Comparison of ENCODE assay signal across 9 mouse cellular contexts in the genomic region with DNA sequence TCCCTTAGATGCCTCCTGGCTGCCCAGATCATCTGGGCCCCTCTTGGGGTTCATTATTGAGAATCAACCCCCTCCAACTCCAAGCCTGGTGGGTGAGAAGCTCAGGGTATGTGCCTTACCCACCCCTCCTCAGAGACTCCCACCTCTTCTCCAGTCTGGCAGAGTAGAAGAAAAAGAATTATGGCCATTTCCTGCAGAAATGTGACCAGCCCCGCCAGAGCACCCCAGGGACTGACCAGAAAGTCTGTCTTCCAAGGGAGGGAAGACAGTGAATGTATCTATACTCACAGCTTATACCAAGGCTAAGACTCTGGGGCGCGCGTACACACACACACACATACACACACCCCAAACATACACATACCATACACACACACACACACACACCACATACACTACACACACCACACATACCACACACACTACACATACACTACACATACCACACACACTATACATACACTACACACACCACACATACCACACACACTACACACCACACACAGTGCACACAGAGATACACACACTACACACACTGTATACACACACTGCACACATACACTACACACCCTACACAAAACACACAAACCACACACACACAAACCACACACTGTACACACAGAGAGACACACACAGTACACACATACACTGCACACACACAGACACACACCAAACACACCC. TPM values are rescaled to one million over a fixed set of nuclear protein-coding genes. Genes with fewer than 3 reads are reported as not detected.
DNase-seq lines count a peak whose midpoint lies in the region; ATAC-seq and TF ChIP-seq lines count a peak whose summit lies in the region.
"Had no signal": no experiment of that assay in that cellular context is flagged by ENCODE, and none has a peak within 500 bp of the region (broad histone marks: within the 10 kb centered on the region; RNA-seq: fewer than 3 reads in every experiment).

No protein-coding gene starts in this region.

- ATAC-seq in heart, embryonic 14.5 days (ENCODE audit: insufficient number of reproducible peaks, insufficient read depth, low FRiP score, low read depth): no peak
- no peak for ATAC-seq in limb, embryonic 15.5 days (ENCODE audit: insufficient number of reproducible peaks, low FRiP score, low TSS enrichment, low read depth)

- no peaks in the 10 kb centered on the region; the same call in 1 of the 2 replicates for H3K79me2 ChIP-seq in MEL (ENCODE audit: control insufficient read depth, insufficient read depth, low read length, poor library complexity)

- peak overlapping the region; percentile 53; the same call in 1 of the 2 replicates for H3K9ac ChIP-seq in heart, embryonic 14.5 days (ENCODE audit: low read length)
- no peak overlapping the region for H3K9ac ChIP-seq in MEL (ENCODE audit: control insufficient read depth, low read depth, low read length, poor library complexity, severe bottlenecking)
- peak overlapping the region; percentile 15; the same call in 1 of the 2 replicates for H3K9ac ChIP-seq in limb, embryonic 15.5 days

- H3K27ac ChIP-seq in heart, embryonic 14.5 days (replicated peaks in 1 of 2; ENCODE audit: control insufficient read depth in 1 of 2, insufficient read depth in 1 of 2, low read depth in 2 of 2, low read length in 2 of 2): peak overlapping the region in 1 of 2 experiments; percentile 43; a peak in 1 of 4 replicates
- no peak overlapping the region for H3K27ac ChIP-seq in MEL (ENCODE audit: control insufficient read depth, low read depth, low read length)
- H3K27ac ChIP-seq in hindbrain, embryonic 10.5 days: peak overlapping the region; percentile 83
- peak overlapping the region; percentile 95 for H3K27ac ChIP-seq in limb, embryonic 15.5 days

- no peaks in the 10 kb centered on the region for H3K27me3 ChIP-seq in heart, embryonic 14.5 days (ENCODE audit: control insufficient read depth, insufficient read depth, low read length)
- no peaks in the 10 kb centered on the region for H3K27me3 ChIP-seq in MEL (ENCODE audit: control insufficient read depth in 1 of 2, insufficient read depth in 2 of 2, low read length in 2 of 2)
- peaks cover 12% of the 10 kb centered on the region; the same call in 1 of the 2 replicates for H3K27me3 ChIP-seq in hindbrain, embryonic 10.5 days (ENCODE audit: insufficient read depth, poor library complexity, severe bottlenecking)
- no peaks in the 10 kb centered on the region for H3K27me3 ChIP-seq in limb, embryonic 15.5 days

- no peaks in the 10 kb centered on the region for H3K9me3 ChIP-seq in heart, embryonic 14.5 days (ENCODE audit: control insufficient read depth, low read length)
- H3K9me3 ChIP-seq in MEL (replicated peaks; ENCODE audit: insufficient read depth, low read length): no peaks in the 10 kb centered on the region
- no peaks in the 10 kb centered on the region for H3K9me3 ChIP-seq in hindbrain, embryonic 10.5 days
- no peaks in the 10 kb centered on the region for H3K9me3 ChIP-seq in limb, embryonic 15.5 days
- H3K9me3 ChIP-seq: G1E had no signal

- no peak for TF ChIP-seq POLR2A in MEL (IDR thresholded peaks at IDR 0.05; ENCODE audit: control insufficient read depth in 1 of 2, insufficient read depth in 1 of 2, low read depth in 1 of 2, low read length in 2 of 2, poor library complexity in 1 of 2)

- no peak for DNase-seq in heart, adult 9 months (ENCODE audit: low spot score in 2 of 2)
- DNase-seq in MEL (ENCODE audit: low read depth, low spot score): no peak
- no peak for DNase-seq in hindbrain, embryonic 10.5 days (ENCODE audit: low spot score)
- DNase-seq in spleen, adult 18-20 months: no peak
- DNase-seq in right cerebral cortex, adult 18-20 months: no peak
- DNase-seq in cerebellum, adult 9-11 months: no peak

- H3K36me3 ChIP-seq in heart, embryonic 14.5 days (ENCODE audit: control insufficient read depth, insufficient read depth, low read length): peaks cover 18% of the 10 kb centered on the region
- peaks cover 0 to 11% of the 10 kb centered on the region in 2 experiments; a peak in 2 of 4 replicates for H3K36me3 ChIP-seq in MEL (ENCODE audit: control insufficient read depth in 1 of 2, insufficient read depth in 2 of 2, low read length in 2 of 2)
- H3K36me3 ChIP-seq in hindbrain, embryonic 10.5 days: peaks cover 13% of the 10 kb centered on the region
- H3K36me3 ChIP-seq in limb, embryonic 15.5 days: peaks cover 19% of the 10 kb centered on the region

- H3K4me1 ChIP-seq in heart, embryonic 14.5 days (ENCODE audit: control insufficient read depth in 2 of 2, insufficient read depth in 2 of 2, low read length in 2 of 2): peaks cover 24 to 36% of the 10 kb centered on the region in 2 experiments
- H3K4me1 ChIP-seq in MEL (ENCODE audit: control insufficient read depth in 1 of 2, insufficient read depth in 2 of 2, low read length in 2 of 2): peaks cover 8 to 29% of the 10 kb centered on the region in 2 experiments
- H3K4me1 ChIP-seq in hindbrain, embryonic 10.5 days (replicated peaks): peaks cover 55% of the 10 kb centered on the region
- H3K4me1 ChIP-seq in limb, embryonic 15.5 days: peaks cover 59% of the 10 kb centered on the region

- no peak for TF ChIP-seq EP300 in MEL (IDR thresholded peaks at IDR 0.05; ENCODE audit: low read depth in 1 of 2, low read length in 2 of 2)

- peak overlapping the region; percentile 96 for H3K4me2 ChIP-seq in heart, embryonic 14.5 days (ENCODE audit: low read length)
- peak overlapping the region; percentile 83 for H3K4me2 ChIP-seq in limb, embryonic 15.5 days

- no peak for TF ChIP-seq RAD21 in MEL (IDR thresholded peaks at IDR 0.05; ENCODE audit: low read depth, low read length)

- 84% methylated on average over 4 of the region's 4 CpGs for WGBS in heart, embryonic 14.5 days
- 88% methylated on average over 4 of the region's 4 CpGs for WGBS in hindbrain, embryonic 10.5 days
- 77% methylated on average over 4 of the region's 4 CpGs for WGBS in limb, embryonic 15.5 days

- H3K4me3 ChIP-seq in heart, embryonic 14.5 days (ENCODE audit: control insufficient read depth in 1 of 2, insufficient read depth in 1 of 2, low read depth in 1 of 2, low read length in 2 of 2): peak overlapping the region in 1 of 2 experiments; percentile 6; a peak in 1 of 4 replicates
- no peak overlapping the region for H3K4me3 ChIP-seq in MEL (ENCODE audit: control insufficient read depth in 1 of 2, insufficient read depth in 1 of 2, low read depth in 2 of 2, low read length in 2 of 2)
- peak overlapping the region; percentile 28 for H3K4me3 ChIP-seq in hindbrain, embryonic 10.5 days
- H3K4me3 ChIP-seq in limb, embryonic 15.5 days: peak overlapping the region; percentile 92

- no peak for TF ChIP-seq CTCF in MEL (IDR thresholded peaks at IDR 0.05 in 2 of 3, conservative IDR thresholded peaks at IDR 0.05 in 1 of 3; ENCODE audit: control insufficient read depth in 1 of 3, insufficient read depth in 1 of 3, low read depth in 2 of 3, low read length in 3 of 3, poor library complexity in 1 of 3, severe bottlenecking in 1 of 3)

TF ChIP-seq in MEL, 35 proteins besides CTCF, POLR2A, EP300 and RAD21 (continues in another document):
- peak; percentile 97; the same call in 1 of the 2 replicates for TF ChIP-seq POLR2AphosphoS5 (IDR thresholded peaks at IDR 0.05; ENCODE audit: borderline replicate concordance, low read depth, low read length)
- no peak for TF ChIP-seq SMC3 (IDR thresholded peaks at IDR 0.05; ENCODE audit: low read depth, low read length)
- TF ChIP-seq ELF1 (IDR thresholded peaks at IDR 0.05; ENCODE audit: low read depth, low read length): no peak

RNA-seq across cellular contexts. Expression of a gene that starts 3.4 kb away (rescaled TPM):
- 20.1 and 21.5 TPM in 2 replicates for polyA plus RNA-seq in heart, embryonic 14.5 days (2014; fragmentation: Nextera tagmentation; extraction: Ambion mirVana)
- total RNA-seq in MEL (2012; rRNA removed): 6.4 and 6.6 TPM in 2 replicates
- polyA plus RNA-seq in MEL (2012; ENCODE audit: insufficient read depth in 1 of 2, insufficient read length in 2 of 2, low read depth in 1 of 2, low replicate concordance in 2 of 2, missing spikeins in 1 of 2): 10 to 100 TPM in 1 of 2 experiments, not detected in 1; 27.4 TPM
- polyA plus RNA-seq in hindbrain, embryonic 10.5 days (2016; fragmentation: Nextera tagmentation; extraction: Ambion mirVana): 24.2 and 25.2 TPM in 2 replicates
- 62.0 and 65.1 TPM in 2 replicates for polyA plus RNA-seq in limb, embryonic 15.5 days (2015; fragmentation: Nextera tagmentation; extraction: Ambion mirVana)

RNA-seq across cellular contexts. Expression of a gene that starts 13.5 kb away (rescaled TPM):
- 35.2 and 39.4 TPM in 2 replicates for polyA plus RNA-seq in heart, embryonic 14.5 days (2014; fragmentation: Nextera tagmentation; extraction: Ambion mirVana)
- 412 and 448 TPM in 2 replicates for total RNA-seq in MEL (2012; rRNA removed)
- polyA plus RNA-seq in MEL (2012; ENCODE audit: insufficient read depth in 1 of 2, insufficient read length in 2 of 2, low read depth in 1 of 2, low replicate concordance in 2 of 2, missing spikeins in 1 of 2): 1,000 to 10,000 TPM in 1 of 2 experiments, 100 to 1,000 TPM in 1; 681 to 1,953 TPM
- 104 and 150 TPM in 2 replicates for polyA plus RNA-seq in hindbrain, embryonic 10.5 days (2016; fragmentation: Nextera tagmentation; extraction: Ambion mirVana)
- polyA plus RNA-seq in limb, embryonic 15.5 days (2015; fragmentation: Nextera tagmentation; extraction: Ambion mirVana): 79.7 and 82.3 TPM in 2 replicates

RNA-seq across cellular contexts. Expression of a gene that starts 29.4 kb away (rescaled TPM):
- polyA plus RNA-seq in heart, embryonic 14.5 days (2014; fragmentation: Nextera tagmentation; extraction: Ambion mirVana): 151 and 160 TPM in 2 replicates
- 280 and 282 TPM in 2 replicates for total RNA-seq in MEL (2012; rRNA removed)
- 100 to 1,000 TPM in 1 of 2 experiments, not detected in 1; 474 TPM for polyA plus RNA-seq in MEL (2012; ENCODE audit: insufficient read depth in 1 of 2, insufficient read length in 2 of 2, low read depth in 1 of 2, low replicate concordance in 2 of 2, missing spikeins in 1 of 2)
- polyA plus RNA-seq in hindbrain, embryonic 10.5 days (2016; fragmentation: Nextera tagmentation; extraction: Ambion mirVana): 136 and 150 TPM in 2 replicates
- 112 and 116 TPM in 2 replicates for polyA plus RNA-seq in limb, embryonic 15.5 days (2015; fragmentation: Nextera tagmentation; extraction: Ambion mirVana)

RNA-seq across cellular contexts. Expression of a gene that starts 42.6 kb away (rescaled TPM):
- polyA plus RNA-seq in heart, embryonic 14.5 days (2014; fragmentation: Nextera tagmentation; extraction: Ambion mirVana): 13.9 and 14.4 TPM in 2 replicates
- total RNA-seq in MEL (2012; rRNA removed): 24.4 and 26.0 TPM in 2 replicates
- polyA plus RNA-seq in MEL (2012; ENCODE audit: insufficient read depth in 1 of 2, insufficient read length in 2 of 2, low read depth in 1 of 2, low replicate concordance in 2 of 2, missing spikeins in 1 of 2): 10 to 100 TPM in 1 of 2 experiments, not detected in 1; 31.0 TPM
- 5.1 and 5.8 TPM in 2 replicates for polyA plus RNA-seq in hindbrain, embryonic 10.5 days (2016; fragmentation: Nextera tagmentation; extraction: Ambion mirVana)
- polyA plus RNA-seq in limb, embryonic 15.5 days (2015; fragmentation: Nextera tagmentation; extraction: Ambion mirVana): 23.4 and 24.4 TPM in 2 replicates

RNA-seq across cellular contexts. Expression of a gene that starts 56.0 kb away (rescaled TPM):
- 1.3 and 1.9 TPM in 2 replicates for polyA plus RNA-seq in heart, embryonic 14.5 days (2014; fragmentation: Nextera tagmentation; extraction: Ambion mirVana)
- total RNA-seq in MEL (2012; rRNA removed): 259 and 260 TPM in 2 replicates
- polyA plus RNA-seq in MEL (2012; ENCODE audit: insufficient read depth in 1 of 2, insufficient read length in 2 of 2, low read depth in 1 of 2, low replicate concordance in 2 of 2, missing spikeins in 1 of 2): 100 to 1,000 TPM; 193 to 268 TPM
- polyA plus RNA-seq in hindbrain, embryonic 10.5 days (2016; fragmentation: Nextera tagmentation; extraction: Ambion mirVana): 5.9 and 6.0 TPM in 2 replicates
- polyA plus RNA-seq in limb, embryonic 15.5 days (2015; fragmentation: Nextera tagmentation; extraction: Ambion mirVana): 0.96 and 3.0 TPM in 2 replicates

Comparison
In these comparisons a context has a peak if more than half of its experiments do, and no peak if none do; other contexts are left out.
1. H3K4me3 ChIP-seq: peak in hindbrain, embryonic 10.5 days (single experiment) and limb, embryonic 15.5 days (single experiment); none in MEL (0 of 2).